26 mouse cellular contexts compared by ENCODE assay signal in the genomic region with DNA sequence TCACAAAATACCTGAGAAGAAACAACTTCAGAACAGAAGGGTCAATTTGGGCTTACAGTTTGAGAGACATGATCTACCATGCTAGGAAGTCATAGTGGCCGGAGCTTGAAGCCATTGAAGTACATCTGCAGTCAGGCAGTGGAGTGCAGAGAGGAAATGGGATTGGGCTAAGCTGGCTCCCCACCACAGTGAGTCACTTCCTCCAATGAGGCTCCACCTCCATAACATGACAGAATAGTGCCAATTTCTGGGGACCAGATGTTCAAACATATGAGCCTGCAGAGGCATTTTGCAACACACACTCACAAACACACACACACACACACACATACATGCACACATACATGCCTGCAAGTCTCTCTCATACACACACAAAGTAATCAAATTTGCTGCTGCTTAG.
A peak's percentile ranks its signal among the peaks of the same experiment; 100 is the strongest.
DNase-seq lines count a peak whose midpoint lies in the region; ATAC-seq lines count a peak whose summit lies in the region.
"Had no signal": no experiment of that assay in that cellular context is flagged by ENCODE, and none has a peak within 500 bp of the region (broad histone marks: within the 10 kb centered on the region; RNA-seq: fewer than 3 reads in every experiment).

No protein-coding gene starts in this region.

- H3K4me1 ChIP-seq in forebrain, embryonic 11.5 days (replicated peaks; ENCODE audit: control insufficient read depth, insufficient read depth, low read length) = no peaks in the 10 kb centered on the region
- H3K4me1 ChIP-seq in forebrain, embryonic 12.5 days = no peaks in the 10 kb centered on the region
- H3K4me1 ChIP-seq: forebrain, embryonic 13.5 days; heart, embryonic 12.5 days; hindbrain, embryonic 10.5 days; limb, embryonic 13.5 days; midbrain, embryonic 10.5 days; midbrain, embryonic 15.5 days had no signal

- H3K79me2 ChIP-seq in macrophage (ENCODE audit: inconsistent target) = no peaks in the 10 kb centered on the region

- H3K36me3 ChIP-seq in forebrain, embryonic 11.5 days (ENCODE audit: control insufficient read depth, insufficient read depth, low read length) = no peaks in the 10 kb centered on the region
- no peaks in the 10 kb centered on the region for H3K36me3 ChIP-seq in forebrain, embryonic 12.5 days (replicated peaks)
- H3K36me3 ChIP-seq in macrophage (ENCODE audit: inconsistent target) = no peaks in the 10 kb centered on the region
- H3K36me3 ChIP-seq: heart, embryonic 12.5 days; hindbrain, embryonic 10.5 days; limb, embryonic 13.5 days; midbrain, embryonic 10.5 days; midbrain, embryonic 15.5 days had no signal

- peak; percentile 9 for DNase-seq in forebrain, embryonic 11.5 days (ENCODE audit: low spot score)
- peak; percentile 43 for DNase-seq in 3T3-L1 (ENCODE audit: low read depth, low spot score)
- DNase-seq in c-Kit-positive CD71-negative TER-119-negative erythroid progenitor cells, embryonic 14.5 days (ENCODE audit: low read depth) = peak; percentile 14
- no peak for DNase-seq in thymus, postnatal 4 days
- DNase-seq in urinary bladder, postnatal 25 days (ENCODE audit: low spot score) = no peak
- DNase-seq in neural tube, embryonic 10.5 days (ENCODE audit: extremely low spot score, low spot score) = no peak
- DNase-seq: adrenal gland, adult 8-10 months; B cell, adult 2 months; cerebellum, adult 11 months; cerebellum, adult 9-10 months; gastrocnemius, postnatal 25 days; heart, adult 2 months; kidney, adult 18-20 months; kidney, postnatal 36 days; lung, postnatal 4 days; right cerebral cortex, postnatal 4 days had no signal

- H3K4me3 ChIP-seq in forebrain, embryonic 11.5 days (ENCODE audit: low read depth, low read length) = no peak overlapping the region
- H3K4me3 ChIP-seq in forebrain, embryonic 12.5 days (replicated peaks) = no peak overlapping the region
- no peak overlapping the region for H3K4me3 ChIP-seq in macrophage (ENCODE audit: inconsistent target)
- H3K4me3 ChIP-seq: forebrain, embryonic 13.5 days; heart, adult 2 months; heart, embryonic 12.5 days; hindbrain, embryonic 10.5 days; limb, embryonic 13.5 days; midbrain, embryonic 10.5 days; midbrain, embryonic 15.5 days had no signal

- no peak overlapping the region for H3K4me2 ChIP-seq in forebrain, embryonic 11.5 days (ENCODE audit: low read depth, low read length, severe bottlenecking)
- H3K4me2 ChIP-seq in forebrain, embryonic 12.5 days = no peak overlapping the region
- H3K4me2 ChIP-seq: forebrain, embryonic 13.5 days; heart, embryonic 12.5 days; limb, embryonic 13.5 days; liver, embryonic 11.5 days; midbrain, embryonic 15.5 days had no signal

- no peak overlapping the region for H3K9ac ChIP-seq in forebrain, embryonic 11.5 days (ENCODE audit: low read length)
- no peak overlapping the region for H3K9ac ChIP-seq in forebrain, embryonic 12.5 days
- H3K9ac ChIP-seq: forebrain, embryonic 13.5 days; heart, embryonic 12.5 days; limb, embryonic 13.5 days; midbrain, embryonic 15.5 days had no signal

- H3K9me3 ChIP-seq in forebrain, embryonic 11.5 days (ENCODE audit: control insufficient read depth, low read length) = no peaks in the 10 kb centered on the region
- no peaks in the 10 kb centered on the region for H3K9me3 ChIP-seq in forebrain, embryonic 12.5 days
- H3K9me3 ChIP-seq: forebrain, embryonic 13.5 days; hindbrain, embryonic 10.5 days; limb, embryonic 13.5 days; midbrain, embryonic 15.5 days had no signal

- ATAC-seq in forebrain, embryonic 11.5 days (replicated peaks; ENCODE audit: low FRiP score) = no peak
- ATAC-seq in forebrain, embryonic 12.5 days (ENCODE audit: low FRiP score) = no peak
- ATAC-seq: forebrain, embryonic 13.5 days; hindbrain, embryonic 16.5 days; midbrain, embryonic 15.5 days had no signal

- WGBS in forebrain, embryonic 11.5 days = 94% methylated on average over 1 of the region's 1 CpGs
- 90% methylated on average over 1 of the region's 1 CpGs for WGBS in forebrain, embryonic 12.5 days
- 0% methylated on average over 1 of the region's 1 CpGs for WGBS in macrophage (ENCODE audit: missing documents)

- H3K27me3 ChIP-seq in forebrain, embryonic 11.5 days (ENCODE audit: control insufficient read depth, insufficient read depth, low read length) = no peaks in the 10 kb centered on the region
- no peaks in the 10 kb centered on the region for H3K27me3 ChIP-seq in forebrain, embryonic 12.5 days
- H3K27me3 ChIP-seq: forebrain, embryonic 13.5 days; heart, embryonic 12.5 days; limb, embryonic 13.5 days; midbrain, embryonic 15.5 days had no signal

- H3K27ac ChIP-seq in forebrain, embryonic 11.5 days (ENCODE audit: low read depth, low read length) = no peak overlapping the region
- H3K27ac ChIP-seq in forebrain, embryonic 12.5 days = no peak overlapping the region
- H3K27ac ChIP-seq in macrophage = peak overlapping the region; percentile 12
- H3K27ac ChIP-seq: forebrain, embryonic 13.5 days; heart, adult 2 months; hindbrain, embryonic 10.5 days; limb, embryonic 13.5 days; midbrain, embryonic 10.5 days; midbrain, embryonic 15.5 days had no signal

Comparison
In these comparisons a context has a peak if more than half of its experiments do, and no peak if none do; other contexts are left out.
1. DNase-seq: peak in forebrain, embryonic 11.5 days (single experiment), 3T3-L1 (single experiment) and c-Kit-positive CD71-negative TER-119-negative erythroid progenitor cells, embryonic 14.5 days (single experiment); none in thymus, postnatal 4 days (single experiment), urinary bladder, postnatal 25 days (single experiment) and neural tube, embryonic 10.5 days (single experiment).